Mouse (Mus musculus) kidney, adult 10 weeks (tissue): Measurements from ENCODE around the gene Adgrg2. TPM values are rescaled to one million over a fixed set of nuclear protein-coding genes. Genes with fewer than 3 reads are reported as not detected.

Experiments used
- polyA plus RNA-seq: library from polyadenylated mRNA; stranded (reverse); fragments of 350-450 nt; fragmentation: Illumina TruSeq; extraction: RNeasy Lipid Tissue Mini Kit (QIAGEN cat#74804); gene quantifications from one replicate; pipeline ENCODE4 v1.2.3, GENCODE M21; 2014; ENCODE audit warnings: low read depth, low replicate concordance

Adgrg2 gene
- 4.0 TPM for polyA plus RNA-seq

GRCm38 (mm10) chrX:160390464-160390956, at the start of gene Adgrg2:
Gene Adgrg2 (plus strand): TSS chrX:160390690.

GRCm38 (mm10) chrX:160502048-160503041, 111.9 kb downstream of the Adgrg2 start, which contains the start of gene Phka2:
Gene Phka2 (plus strand): TSS chrX:160502166.

Other genes starting within 250 kb of the Adgrg2 start
- gene Phka2, start 111.5 kb downstream of the Adgrg2 start, polyA plus RNA-seq, result 10.2 TPM